Mouse (Mus musculus) intestine, embryonic 16.5 days (tissue): ENCODE measurements around the gene Sun1. TPM values are rescaled to one million over a fixed set of nuclear protein-coding genes. Genes with fewer than 3 reads are reported as not detected.

Experiments
- ATAC-seq: fragments of 200-750 bp; cut with Nextera tagmentation; 2 replicates; pipeline ENCODE4 v1.8.0; 2017; ENCODE audit warnings: moderate TSS enrichment, moderate library complexity
- H3K27ac ChIP-seq: fragments of 300-500 bp; sonication (generic); 2 replicates; pipeline ENCODE4 v1.5.1; 2014; ENCODE audit warnings: mild to moderate bottlenecking, low read length
- H3K27me3 ChIP-seq: fragments of 300-500 bp; sonication (generic); replicated peaks from 2 replicates; pipeline ENCODE4 v1.6.1; 2014; ENCODE audit warnings: low read length, control low read depth, mixed read lengths; ENCODE audit not compliant: control insufficient read depth, insufficient read depth
- H3K36me3 ChIP-seq: fragments of 300-500 bp; sonication (generic); 2 replicates; pipeline ENCODE4 v1.6.1; 2014; ENCODE audit warnings: low read length, control low read depth; ENCODE audit not compliant: control insufficient read depth, insufficient read depth
- H3K4me1 ChIP-seq: fragments of 300-500 bp; sonication (generic); 2 replicates; pipeline ENCODE4 v1.6.1; 2014; ENCODE audit warnings: low read length, control low read depth, mixed read lengths; ENCODE audit not compliant: control insufficient read depth, insufficient read depth
- H3K4me2 ChIP-seq: fragments of 300-500 bp; sonication (generic); 2 replicates; pipeline ENCODE4 v1.6.1; 2014; ENCODE audit warnings: low read depth, low read length, control low read depth
- H3K4me3 ChIP-seq: fragments of 300-500 bp; sonication (generic); 2 replicates; pipeline ENCODE4 v1.5.1; 2014; ENCODE audit warnings: mild to moderate bottlenecking, low read length
- H3K9ac ChIP-seq: fragments of 300-500 bp; sonication (generic); 2 replicates; pipeline ENCODE4 v1.6.1; 2014; ENCODE audit warnings: low read depth, low read length
- H3K9me3 ChIP-seq: fragments of 300-500 bp; sonication (generic); 2 replicates; pipeline ENCODE4 v1.6.1; 2016; ENCODE audit warnings: low read length, control low read depth; ENCODE audit not compliant: control insufficient read depth
- WGBS: fragments of 180-500 bp; shearing (Covaris S2); extraction: QIAGEN DNeasy Blood & Tissue Kit; methylation state at CpG from one replicate; pipeline ENCODE4 v1.1.7; 2014; 5-methylcytosine and 5-hydroxymethylcytosine counted together
- polyA plus RNA-seq: library from polyadenylated mRNA; unstranded; fragments of >200 nt; fragmentation: Nextera tagmentation; extraction: Ambion mirVana; gene quantifications from 2 replicates; pipeline ENCODE4 v1.2.1, GENCODE M21; 2015

The Sun1 gene
- polyA plus RNA-seq, 1 experiment from 2014 or later: 38.8 TPM

GRCm38 (mm10) chr5:139178895-139179631 is 21.4 kb upstream of the Sun1 start:
- Histone ChIP-seq H3K36me3 (peaks cover 7% of the 10 kb centered on the region), H3K4me2 (no peak overlapping the region), H3K4me1 (peaks cover 11% of the 10 kb centered on the region), H3K9ac (no peak overlapping the region), H3K27me3 (no peaks in the 10 kb centered on the region), H3K4me3 (no peak overlapping the region), H3K9me3 (no peaks in the 10 kb centered on the region), H3K27ac (no peak overlapping the region)
- WGBS: 25% methylated on average over 11 of the region's 11 CpGs
- peak; percentile 68 for ATAC-seq

- Histone ChIP-seq H3K9me3 (no peaks in the 10 kb centered on the region), H3K9ac (no peak overlapping the region), H3K4me3 (no peak overlapping the region), H3K27me3 (no peaks in the 10 kb centered on the region), H3K4me1 (no peaks in the 10 kb centered on the region), H3K4me2 (no peak overlapping the region), H3K36me3 (peaks cover 6% of the 10 kb centered on the region; the same call in 1 of the 2 replicates), H3K27ac (no peak overlapping the region)
- WGBS: 90% methylated on average over 2 of the region's 2 CpGs
- no peak for ATAC-seq
Measured at GRCm38 (mm10) chr5:139183131-139183530, 17.3 kb upstream of the Sun1 start.

GRCm38 (mm10) chr5:139183601-139184000 is 16.8 kb upstream of the Sun1 start:
- Histone ChIP-seq H3K27me3 (no peaks in the 10 kb centered on the region), H3K36me3 (peaks cover 6% of the 10 kb centered on the region; the same call in 1 of the 2 replicates), H3K9ac (no peak overlapping the region), H3K4me3 (no peak overlapping the region), H3K27ac (no peak overlapping the region), H3K4me2 (no peak overlapping the region), H3K9me3 (no peaks in the 10 kb centered on the region), H3K4me1 (no peaks in the 10 kb centered on the region)
- ATAC-seq: no peak
- 88% methylated on average over 9 of the region's 9 CpGs for WGBS

- no peaks in the 10 kb centered on the region for H3K9me3 ChIP-seq
- no peak overlapping the region for H3K27ac ChIP-seq
- no peak overlapping the region for H3K9ac ChIP-seq
- H3K36me3 ChIP-seq: peaks cover 6% of the 10 kb centered on the region; the same call in 1 of the 2 replicates
- ATAC-seq: no peak
- H3K4me3 ChIP-seq: no peak overlapping the region
- 78% methylated on average over 4 of the region's 4 CpGs for WGBS
- no peaks in the 10 kb centered on the region for H3K27me3 ChIP-seq
- no peaks in the 10 kb centered on the region for H3K4me1 ChIP-seq
- H3K4me2 ChIP-seq: no peak overlapping the region
Measured at GRCm38 (mm10) chr5:139184897-139185296, 15.5 kb upstream of the Sun1 start.

- Histone ChIP-seq H3K4me1 (no peaks in the 10 kb centered on the region), H3K4me3 (no peak overlapping the region), H3K9ac (no peak overlapping the region), H3K27ac (no peak overlapping the region), H3K36me3 (peaks cover 3% of the 10 kb centered on the region; the same call in 1 of the 2 replicates), H3K4me2 (no peak overlapping the region), H3K27me3 (no peaks in the 10 kb centered on the region), H3K9me3 (no peaks in the 10 kb centered on the region)
- no peak for ATAC-seq
- 93% methylated on average over 5 of the region's 5 CpGs for WGBS
Measured at GRCm38 (mm10) chr5:139189726-139190125, 10.7 kb upstream of the Sun1 start.

- Histone ChIP-seq H3K9me3 (no peaks in the 10 kb centered on the region), H3K36me3 (peaks cover 3% of the 10 kb centered on the region; the same call in 1 of the 2 replicates), H3K27ac (no peak overlapping the region), H3K4me1 (no peaks in the 10 kb centered on the region), H3K4me2 (no peak overlapping the region), H3K9ac (no peak overlapping the region), H3K27me3 (no peaks in the 10 kb centered on the region), H3K4me3 (no peak overlapping the region)
- 75% methylated on average over 5 of the region's 5 CpGs for WGBS
- no peak for ATAC-seq
Measured at GRCm38 (mm10) chr5:139190958-139191357, 9.5 kb upstream of the Sun1 start.

GRCm38 (mm10) chr5:139198779-139199178 is 1.7 kb upstream of the Sun1 start:
- Histone ChIP-seq H3K27ac (no peak overlapping the region), H3K9ac (no peak overlapping the region), H3K4me1 (peaks cover 21% of the 10 kb centered on the region), H3K36me3 (no peaks in the 10 kb centered on the region), H3K4me3 (no peak overlapping the region), H3K4me2 (no peak overlapping the region), H3K9me3 (no peaks in the 10 kb centered on the region), H3K27me3 (no peaks in the 10 kb centered on the region)
- ATAC-seq: no peak
- WGBS: 61% methylated on average over 3 of the region's 3 CpGs

GRCm38 (mm10) chr5:139199636-139199994 is 822 bp upstream of the Sun1 start:
- Histone ChIP-seq H3K36me3 (no peaks in the 10 kb centered on the region), H3K27ac (peak overlapping the region; percentile 83), H3K9ac (peak overlapping the region; percentile 76), H3K4me1 (peaks cover 25% of the 10 kb centered on the region), H3K9me3 (no peaks in the 10 kb centered on the region), H3K4me2 (peak overlapping the region; percentile 75), H3K4me3 (peak overlapping the region; percentile 88), H3K27me3 (no peaks in the 10 kb centered on the region)
- WGBS: 38% methylated on average over 2 of the region's 2 CpGs
- no peak for ATAC-seq

- peak overlapping the region; percentile 70 for H3K4me2 ChIP-seq
- no peaks in the 10 kb centered on the region for H3K27me3 ChIP-seq
- peak overlapping the region; percentile 65 for H3K27ac ChIP-seq
- peak; percentile 47 for ATAC-seq
- no peaks in the 10 kb centered on the region for H3K36me3 ChIP-seq
- peak overlapping the region; percentile 84 for H3K9ac ChIP-seq
- peaks cover 30% of the 10 kb centered on the region for H3K4me1 ChIP-seq
- no peaks in the 10 kb centered on the region for H3K9me3 ChIP-seq
- peak overlapping the region; percentile 88 for H3K4me3 ChIP-seq
- under 1% methylated on average over 57 of the region's 57 CpGs for WGBS
Measured at GRCm38 (mm10) chr5:139200770-139201569, 533 bp downstream of the Sun1 start.
